Mouse (Mus musculus): ENCODE results near the gene Ffar1. TPM values are rescaled to one million over a fixed set of nuclear protein-coding genes. Genes with fewer than 3 reads are reported as not detected.

The Ffar1 gene
- not detected in 2 replicates for polyA plus RNA-seq (2012; rRNA removed)

GRCm38 (mm10) chr7:30861464-30861863 is at the start of gene Ffar1:
TSS of gene Ffar1 (minus strand) at chr7:30861564.
- no peak for DNase-seq (ENCODE audit: low spot score)

- DNase-seq (ENCODE audit: low spot score): no peak
These were observed 48.4 kb upstream of the Ffar1 start for GRCm38 (mm10) chr7:30909773-30910172.

DNA sequence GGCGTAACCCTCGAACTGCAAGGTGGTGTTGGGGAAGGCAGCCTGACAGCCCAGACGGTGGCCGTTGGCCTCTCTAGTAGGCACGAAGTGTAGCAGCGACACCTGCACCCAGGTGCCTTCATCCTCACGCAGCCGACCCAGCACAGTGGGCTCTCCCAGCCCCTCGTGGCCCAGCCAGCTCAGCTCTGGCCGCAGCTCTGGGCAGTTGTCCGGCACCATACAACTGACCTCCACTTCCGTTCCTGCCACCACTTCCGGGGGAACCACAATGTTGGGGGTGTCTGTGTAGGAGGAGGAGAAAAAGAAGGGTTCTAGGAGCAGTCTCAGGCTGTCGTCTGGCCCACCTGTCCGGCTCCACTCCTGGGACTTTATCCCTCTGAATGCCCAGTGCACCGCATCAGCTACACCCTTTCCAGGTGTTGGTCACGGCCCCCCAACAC is 47.6 kb upstream of the Ffar1 start:
- DNase-seq (ENCODE audit: low spot score): no peak

DNA sequence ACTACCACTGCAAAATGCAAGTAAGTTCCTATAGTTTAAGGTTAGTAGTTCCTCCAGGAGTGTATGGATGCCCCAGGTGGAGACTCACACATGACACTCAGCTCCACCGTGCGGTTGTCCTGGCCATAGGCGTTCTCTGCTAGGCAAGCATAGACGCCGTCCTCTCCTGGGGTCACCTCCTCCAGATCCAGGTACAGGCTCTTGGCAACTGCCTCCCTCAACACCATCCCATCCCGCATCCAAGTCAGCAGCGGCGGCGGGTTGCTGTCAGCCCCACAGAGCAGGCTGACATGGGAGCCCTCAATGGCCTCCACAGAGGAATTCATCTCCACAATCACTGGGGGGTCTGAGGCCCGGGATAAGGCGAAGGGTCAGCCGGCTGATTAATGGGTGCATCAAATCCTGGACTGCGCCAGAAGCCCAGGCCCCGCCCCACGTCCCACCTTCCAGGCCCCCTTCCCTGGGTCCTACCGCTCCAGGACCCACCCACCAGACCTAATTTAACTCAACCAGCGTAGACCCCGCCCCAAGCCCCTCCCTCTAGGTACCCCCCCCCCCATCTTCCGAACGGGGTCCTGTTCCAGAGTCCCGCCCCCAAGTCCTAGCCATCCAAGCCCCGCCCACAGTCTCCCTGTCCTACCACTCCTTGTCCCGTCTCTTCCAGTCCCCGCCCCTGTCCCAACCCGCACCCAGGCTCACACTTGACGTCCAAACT is 47.1 kb upstream of the Ffar1 start:
- no peak for DNase-seq (ENCODE audit: low spot score)

DNA sequence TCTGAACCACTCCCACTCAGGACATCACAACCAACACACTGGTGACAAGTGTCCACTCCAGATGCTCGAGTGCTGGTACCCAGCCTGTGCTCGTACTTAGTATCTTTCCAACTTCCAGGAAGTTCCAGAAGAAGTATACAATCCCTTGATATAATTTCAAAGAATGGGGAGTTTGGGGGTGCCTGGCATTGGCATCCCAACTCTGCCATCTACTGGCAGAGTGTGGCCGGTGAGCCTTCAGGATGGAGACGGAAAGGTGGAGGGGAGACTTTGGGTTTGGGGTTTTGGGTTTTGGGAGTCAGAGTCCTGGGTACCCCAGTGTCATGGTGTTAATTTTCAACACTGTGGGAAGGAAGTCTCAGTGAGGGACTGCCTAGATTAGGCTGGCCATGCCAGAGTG is 42.7 kb upstream of the Ffar1 start:
- DNase-seq (ENCODE audit: low spot score): no peak

- DNase-seq (ENCODE audit: low spot score): no peak
These were observed 33.9 kb upstream of the Ffar1 start for GRCm38 (mm10) chr7:30895217-30895616.

DNA sequence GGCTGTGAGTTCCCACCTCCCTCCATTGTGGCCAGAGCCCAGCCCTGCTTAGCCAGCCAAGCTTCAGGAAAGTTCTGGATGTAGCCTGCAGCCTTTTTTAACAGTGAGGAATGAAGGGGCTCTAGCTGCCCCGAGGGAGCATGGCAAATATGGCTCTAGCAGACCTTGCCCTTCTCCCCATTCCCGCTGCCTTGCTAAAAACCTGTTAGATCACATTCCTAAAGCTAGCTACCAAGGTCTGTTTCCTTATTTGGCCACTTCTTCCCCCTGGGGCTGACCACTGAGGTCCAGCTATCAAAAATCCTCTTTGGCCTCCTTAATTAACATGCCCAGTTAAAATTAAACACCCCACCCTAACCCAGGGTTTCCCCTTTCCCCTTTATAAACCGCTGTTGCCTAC is 31.2 kb upstream of the Ffar1 start:
- DNase-seq (ENCODE audit: low spot score): no peak

GRCm38 (mm10) chr7:30891746-30892145 is 30.4 kb upstream of the Ffar1 start:
- DNase-seq (ENCODE audit: low spot score): no peak

GRCm38 (mm10) chr7:30890681-30891080 is 29.3 kb upstream of the Ffar1 start:
- DNase-seq (ENCODE audit: low spot score): no peak

DNA sequence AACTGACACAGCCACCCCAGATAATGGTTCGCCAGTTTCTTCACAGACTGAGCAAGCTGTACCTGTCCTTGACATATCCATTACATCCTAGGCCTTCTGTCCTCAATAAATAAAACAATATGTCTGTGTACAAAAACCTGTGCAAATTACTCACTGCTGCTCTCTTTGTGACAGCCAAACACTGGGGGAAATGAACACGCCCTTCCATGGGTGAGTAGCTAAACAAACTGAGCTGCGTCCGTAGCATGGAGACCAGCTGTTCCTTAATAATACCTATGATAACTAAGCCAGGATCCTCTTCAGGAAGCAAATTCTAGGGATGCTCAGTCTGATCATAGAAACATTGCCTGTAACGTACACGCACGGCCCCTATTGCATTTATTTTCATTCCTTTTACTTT is 27.4 kb upstream of the Ffar1 start:
- no peak for DNase-seq (ENCODE audit: low spot score)

DNA sequence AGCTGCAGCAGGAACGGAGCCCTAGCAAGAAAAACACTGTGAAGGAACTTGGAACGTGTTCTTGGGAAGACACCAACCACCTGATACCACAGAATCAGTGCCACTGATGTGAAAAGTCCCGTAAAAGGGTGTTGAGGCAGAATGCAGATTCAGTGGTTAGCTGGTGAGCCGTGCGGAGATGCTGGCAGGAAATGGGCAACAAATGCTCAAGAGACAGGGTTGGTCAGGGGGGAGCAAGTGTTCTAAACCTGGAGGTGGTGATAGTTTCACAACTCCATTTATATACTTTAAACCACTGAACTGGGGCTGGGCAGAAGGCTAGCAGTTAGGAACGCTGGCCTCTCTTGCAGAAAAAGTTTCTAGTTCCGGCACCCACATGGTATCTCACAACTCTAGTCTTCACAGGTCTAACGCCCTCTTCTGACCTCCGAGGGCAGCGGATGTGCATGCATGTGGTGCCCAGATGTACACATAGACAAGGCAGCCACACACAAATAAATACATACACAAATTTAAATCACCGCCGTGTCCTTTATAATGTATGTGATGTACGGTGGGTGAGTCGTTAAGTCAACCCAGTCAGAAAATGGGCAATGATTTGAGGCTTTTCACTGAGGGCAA is 26.3 kb upstream of the Ffar1 start:
- DNase-seq (ENCODE audit: low spot score): no peak

GRCm38 (mm10) chr7:30886852-30887251 is 25.5 kb upstream of the Ffar1 start:
- no peak for DNase-seq (ENCODE audit: low spot score)

- DNase-seq (ENCODE audit: low spot score): no peak
These were observed 22.7 kb upstream of the Ffar1 start for GRCm38 (mm10) chr7:30884047-30884446.

DNA sequence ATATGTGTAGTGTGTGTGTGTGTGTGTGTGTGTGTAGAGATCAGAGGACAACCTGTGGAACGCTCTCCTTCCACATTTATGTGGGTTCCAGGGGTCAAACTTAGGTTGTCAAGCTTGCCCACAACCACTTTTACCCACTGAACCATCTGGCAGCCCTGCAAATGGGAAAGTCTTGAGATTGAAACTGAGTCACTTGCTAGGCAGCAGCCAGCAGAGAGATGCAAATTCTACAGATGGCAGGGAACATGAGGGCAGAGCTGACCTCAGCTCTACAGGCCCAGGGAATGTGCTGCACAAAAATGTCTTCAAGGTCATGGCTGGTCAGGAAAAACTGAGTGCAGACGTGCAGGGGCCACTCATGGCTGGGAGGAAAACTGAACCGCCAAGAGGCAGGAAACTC is 20.0 kb upstream of the Ffar1 start:
- no peak for DNase-seq (ENCODE audit: low spot score)

GRCm38 (mm10) chr7:30880176-30880575 is 18.8 kb upstream of the Ffar1 start, which contains the start of gene Cd22:
TSS of gene Cd22 (minus strand) at chr7:30880342.
- no peak for DNase-seq (ENCODE audit: low spot score)

- DNase-seq (ENCODE audit: low spot score): no peak
These were observed 17.6 kb upstream of the Ffar1 start for GRCm38 (mm10) chr7:30878950-30879349.

GRCm38 (mm10) chr7:30873083-30873482 is 11.7 kb upstream of the Ffar1 start:
- DNase-seq (ENCODE audit: low spot score): peak; percentile 46

DNA sequence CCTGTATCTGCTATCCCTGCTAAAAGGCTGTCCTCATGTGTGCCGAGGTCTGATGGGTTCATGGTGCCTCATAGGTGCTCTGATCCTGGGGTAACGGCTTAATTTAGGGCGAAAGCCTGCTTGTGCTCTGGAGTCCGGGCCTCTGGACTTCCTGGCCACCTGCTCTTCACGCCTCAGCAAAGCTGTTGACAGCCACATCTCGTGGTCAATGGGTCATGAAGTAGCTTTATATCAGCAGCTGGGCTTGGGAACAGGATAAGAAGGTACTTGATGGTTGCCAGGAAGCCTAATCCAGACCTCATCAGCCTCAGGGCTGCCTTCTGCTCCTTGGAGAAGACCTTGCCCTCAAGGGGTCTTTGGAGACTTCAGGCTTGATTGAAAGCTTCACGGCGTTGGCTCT is 2.0 kb upstream of the Ffar1 start:
- DNase-seq (ENCODE audit: low spot score): no peak

DNA sequence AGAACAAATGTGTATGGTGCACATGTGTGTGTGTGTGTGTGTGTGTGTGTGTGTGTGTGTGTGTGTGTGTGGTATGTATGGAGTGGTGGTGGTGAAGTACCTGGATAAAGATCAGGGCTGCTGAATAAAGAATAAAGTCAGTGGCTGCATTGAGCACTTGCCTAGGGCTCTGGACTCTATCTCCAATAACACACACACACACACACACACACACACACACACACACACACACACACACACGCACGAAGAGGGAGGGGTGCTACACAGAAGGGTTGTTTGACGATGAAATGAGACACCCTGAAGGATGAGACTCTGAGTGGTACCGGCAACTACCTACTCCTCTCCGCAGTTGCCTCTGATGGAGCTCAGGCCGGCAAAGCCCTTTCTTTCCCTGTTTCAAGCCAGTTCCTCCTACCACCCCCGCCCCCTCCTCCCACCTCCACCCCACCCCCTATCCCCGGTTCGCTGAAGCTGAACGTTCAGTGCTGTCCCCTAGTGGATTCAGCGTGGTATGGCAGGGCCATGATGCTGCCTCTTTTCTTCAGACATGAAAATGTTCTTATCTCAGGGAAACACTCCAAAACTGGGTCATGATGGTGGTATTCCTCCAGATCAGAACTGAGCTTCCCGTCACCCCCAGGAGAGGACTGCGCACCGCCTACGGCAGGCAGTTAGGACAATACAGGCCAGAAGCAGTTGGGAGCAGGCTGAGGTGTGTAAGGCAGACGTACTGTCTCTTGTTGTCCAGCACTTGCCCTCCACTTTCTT is 1.5 kb downstream of the Ffar1 start:
- DNase-seq (ENCODE audit: low spot score): no peak

DNA sequence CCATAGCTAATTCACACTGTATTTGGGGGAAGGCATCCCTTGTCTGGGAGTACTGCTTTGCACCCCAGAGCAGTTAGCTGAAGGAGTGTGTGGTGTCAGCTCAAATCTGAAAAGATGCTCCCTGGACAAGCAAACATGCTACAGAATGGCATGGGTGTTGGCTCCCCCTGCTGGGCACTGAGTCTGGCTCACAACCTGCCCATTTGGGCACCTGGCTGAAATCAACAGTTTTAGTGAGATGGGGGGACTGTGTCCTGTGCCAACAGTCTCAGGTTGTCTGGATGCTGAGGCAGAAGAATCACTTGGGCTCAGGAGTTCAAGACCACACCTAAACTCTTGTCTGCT is 2.1 kb downstream of the Ffar1 start:
- DNase-seq (ENCODE audit: low spot score): peak; percentile 59

DNA sequence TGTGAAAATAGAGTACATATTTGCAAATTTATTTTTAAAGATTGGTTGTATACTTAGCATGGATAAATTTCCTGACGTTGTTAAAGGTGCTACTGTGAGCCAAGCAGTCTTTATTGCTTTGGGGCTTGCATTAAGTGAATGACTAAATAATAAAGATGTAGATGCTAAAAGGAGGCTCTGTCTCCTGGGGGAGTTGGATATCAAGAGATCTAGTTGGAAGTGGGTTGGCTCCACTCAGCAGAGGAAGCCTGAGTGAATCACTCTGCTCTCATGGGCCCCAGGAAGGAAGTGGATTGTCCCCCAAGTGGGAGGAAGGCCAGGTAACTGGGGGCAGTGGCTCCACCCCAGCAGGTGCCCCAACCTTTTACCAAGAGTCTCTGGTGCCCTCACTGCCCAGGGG is 3.6 kb downstream of the Ffar1 start:
- DNase-seq (ENCODE audit: low spot score): no peak

- no peak for DNase-seq (ENCODE audit: low spot score)
These were observed 5.3 kb downstream of the Ffar1 start, which contains the start of gene Ffar3 for GRCm38 (mm10) chr7:30856078-30856477. TSS of gene Ffar3 (minus strand) at chr7:30856178.

DNA sequence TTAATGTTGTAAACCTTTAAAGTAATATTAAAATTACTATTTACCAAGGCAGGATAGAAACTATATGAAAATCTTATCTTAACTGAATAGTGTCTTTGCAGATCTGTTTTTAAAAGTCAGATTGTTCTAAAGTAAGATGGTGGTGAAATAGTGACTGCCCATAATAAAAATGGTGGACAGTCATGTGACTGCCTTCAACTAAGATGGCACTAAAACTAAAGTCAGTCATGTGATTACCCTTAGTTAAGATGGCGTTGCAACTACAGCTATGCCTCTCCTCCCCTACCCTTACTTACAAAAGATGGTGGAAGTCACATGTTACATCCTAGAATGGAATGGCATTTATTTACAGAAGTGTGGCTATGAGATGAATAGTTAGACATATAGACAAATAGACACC is 9.9 kb downstream of the Ffar1 start:
- no peak for DNase-seq (ENCODE audit: low spot score)

All from urinary bladder, adult 2 months (tissue).